Mouse (Mus musculus) CH12F3 (cell line): ENCODE data around the gene Atf7ip2.
"Not testable (repeated sequence)": the region's sequence is repeated elsewhere in the genome, so short reads cannot be mapped to it uniquely, and the experiment has no call there.

ENCODE experiments used
- in situ Hi-C: fragments of 300-500 bp; cut with MboI; formaldehyde crosslinking; loops from 2 replicates; pipeline ENCODE4 v1.14.3; 2020; ENCODE audit warnings: low sequenced_read_pairs

Atf7ip2 gene

DNA sequence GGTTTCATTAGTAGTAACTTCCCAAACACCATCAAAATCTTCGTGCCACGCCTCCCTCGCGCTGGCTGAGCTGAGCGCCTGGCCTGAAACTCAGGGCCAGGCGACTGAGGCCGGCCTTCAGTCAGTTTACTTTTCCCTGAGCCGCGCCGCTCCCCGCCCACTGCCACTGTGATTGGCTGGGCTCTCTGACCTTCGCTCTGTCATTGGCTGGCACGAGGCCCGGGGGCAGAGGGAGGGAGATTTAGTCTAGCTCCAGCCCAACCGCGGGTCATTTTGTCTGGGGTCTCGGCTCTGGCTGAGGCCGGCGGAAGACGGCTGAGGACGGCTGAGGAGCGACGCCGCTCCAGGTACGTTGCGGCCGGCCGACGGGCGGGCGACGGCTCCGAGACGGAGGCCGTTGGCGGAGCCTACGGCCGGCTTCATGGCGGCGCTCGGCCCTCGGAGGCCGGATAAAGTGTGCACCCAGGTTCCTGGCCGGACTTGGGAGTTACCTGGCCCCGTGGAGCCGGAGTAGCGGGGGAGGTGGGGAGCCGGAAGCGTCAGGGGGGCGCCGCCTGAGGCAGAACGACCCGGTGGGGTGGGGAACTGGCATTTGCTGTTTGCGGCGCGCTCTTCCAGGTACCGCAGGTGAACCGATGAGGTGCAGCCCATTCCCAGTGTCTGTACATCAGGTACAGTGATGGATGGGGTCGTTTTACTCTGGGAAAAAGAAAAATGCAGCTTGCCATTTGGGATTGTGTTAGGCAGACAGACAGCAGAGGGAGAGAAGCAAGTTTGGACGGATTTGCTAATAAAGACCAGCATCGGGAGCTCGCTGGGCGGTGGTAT is at the start of gene Atf7ip2:
Atf7ip2 (plus strand) TSS at position 34 of the 828 bp plus-strand sequence.
- in situ Hi-C loops: no loop called here

DNA sequence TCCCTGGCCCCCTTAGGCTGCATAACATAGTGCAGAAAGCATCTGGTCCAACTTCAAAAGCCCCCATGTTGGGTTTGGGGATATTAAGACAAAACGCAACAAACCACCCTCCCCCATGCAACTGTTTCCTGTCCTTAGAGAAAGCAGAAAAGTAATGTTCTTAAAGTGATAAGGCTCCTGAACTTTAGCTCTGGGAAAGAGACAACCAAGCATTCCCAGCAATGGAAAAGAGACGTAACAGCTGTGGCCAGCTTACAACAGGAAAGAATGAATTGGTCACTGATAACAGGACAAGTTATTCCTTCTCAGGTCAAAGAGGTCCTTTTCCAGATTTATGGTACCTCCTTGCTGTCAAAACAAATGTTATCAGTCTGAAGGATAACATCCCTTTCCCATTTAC is 49.3 kb upstream of the Atf7ip2 start:
- in situ Hi-C loops: no loop called here

DNA sequence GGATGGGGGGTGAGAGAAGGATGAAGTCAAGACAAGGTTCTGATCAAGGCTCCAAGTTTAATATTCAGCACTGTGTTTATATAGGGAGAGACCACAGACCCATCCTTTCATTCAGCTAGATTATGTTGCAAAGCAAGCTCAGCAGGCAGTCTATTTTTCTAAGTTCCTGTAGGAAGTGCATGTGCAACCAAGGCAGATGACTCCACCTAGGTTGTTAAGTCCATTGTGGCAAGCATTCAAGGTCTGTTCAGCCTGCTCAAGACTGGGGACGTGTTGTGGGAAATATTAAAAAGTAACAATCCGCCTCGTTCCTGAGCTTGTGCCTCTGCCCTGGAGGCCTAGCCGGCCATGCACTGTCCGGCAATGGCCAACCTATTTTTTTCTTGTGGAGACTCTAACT is 45.1 kb upstream of the Atf7ip2 start:
- in situ Hi-C loops: no loop called here

DNA sequence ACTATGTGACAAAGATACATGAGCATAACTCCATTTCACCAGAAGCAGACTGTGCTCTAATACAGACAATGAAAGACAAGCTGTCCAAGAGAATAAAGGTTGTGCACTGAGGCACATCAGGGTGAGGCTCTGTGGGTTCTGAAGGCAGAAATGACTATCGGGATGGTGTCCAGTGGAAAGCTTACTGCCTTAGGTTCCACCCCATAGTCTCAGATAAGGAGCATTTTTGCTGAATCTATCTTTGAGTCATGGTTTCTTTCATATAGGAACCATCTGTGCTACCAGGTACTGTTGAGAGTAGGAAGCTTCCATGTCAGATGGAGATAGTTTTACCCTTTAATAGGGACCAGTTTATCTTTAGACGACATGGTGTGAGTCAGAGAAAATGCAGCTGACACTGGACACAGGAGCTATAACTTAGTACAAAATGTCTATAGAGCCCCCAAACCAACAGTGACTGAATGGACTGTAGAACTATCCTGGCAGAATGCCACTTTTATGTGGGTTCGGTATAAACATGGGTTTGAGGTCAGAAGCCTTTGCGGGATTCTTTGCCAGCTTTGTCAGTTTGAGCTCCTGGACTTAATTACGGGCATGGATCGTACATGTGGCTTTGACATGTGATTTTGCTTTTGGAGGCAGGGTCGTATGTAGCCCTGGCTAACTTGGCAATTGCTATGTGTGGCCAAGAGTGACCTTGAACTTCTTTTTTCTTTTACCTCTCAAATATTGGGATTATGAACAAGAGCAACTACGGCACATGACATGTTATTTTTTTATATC is 23.2 kb upstream of the Atf7ip2 start:
- in situ Hi-C loops: no loop called here

DNA sequence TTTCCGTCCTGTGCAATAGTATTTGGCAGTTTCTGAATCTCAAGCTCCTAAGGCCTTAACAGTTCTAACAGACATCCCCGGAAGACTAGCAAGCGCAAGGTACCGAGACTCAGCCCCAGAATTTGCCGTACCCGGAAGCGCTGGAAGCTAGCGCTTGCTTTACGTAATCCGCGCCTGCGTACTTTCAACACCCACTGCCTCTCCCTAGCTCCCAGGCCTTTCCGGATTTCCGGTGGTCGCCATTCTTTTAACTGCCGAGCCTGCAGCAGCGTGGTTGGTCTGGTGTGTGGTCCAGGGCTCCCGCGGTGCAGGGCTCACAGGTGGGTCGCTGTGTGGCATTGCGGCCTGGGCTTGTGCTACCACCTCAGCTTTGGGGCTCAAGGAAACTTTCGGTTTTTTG is 22.5 kb upstream of the Atf7ip2 start, which contains the start of gene Rpl39l:
Rpl39l (plus strand) TSS at position 222 of the 400 bp plus-strand sequence.
- in situ Hi-C loops: no loop called here

DNA sequence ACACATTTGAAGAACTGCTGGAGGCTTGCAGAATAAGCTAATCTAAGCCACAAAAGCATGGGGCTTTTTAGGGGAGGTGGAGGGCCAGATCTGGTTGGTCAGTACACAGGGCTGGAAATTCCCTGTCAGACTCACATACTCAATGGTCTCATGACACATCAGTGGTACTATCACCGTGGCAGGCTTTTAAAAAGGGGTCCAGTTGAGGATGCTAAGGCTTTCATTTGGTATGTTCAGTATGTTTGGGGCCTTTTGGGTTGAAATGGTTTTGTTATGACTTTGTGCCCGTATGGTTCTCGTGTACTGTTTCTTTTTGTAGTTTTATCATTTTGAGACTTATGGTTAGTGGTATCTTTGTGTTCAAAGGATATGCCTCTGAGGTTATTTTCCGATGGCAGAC is 21.2 kb upstream of the Atf7ip2 start:
- in situ Hi-C loops: no loop called here

DNA sequence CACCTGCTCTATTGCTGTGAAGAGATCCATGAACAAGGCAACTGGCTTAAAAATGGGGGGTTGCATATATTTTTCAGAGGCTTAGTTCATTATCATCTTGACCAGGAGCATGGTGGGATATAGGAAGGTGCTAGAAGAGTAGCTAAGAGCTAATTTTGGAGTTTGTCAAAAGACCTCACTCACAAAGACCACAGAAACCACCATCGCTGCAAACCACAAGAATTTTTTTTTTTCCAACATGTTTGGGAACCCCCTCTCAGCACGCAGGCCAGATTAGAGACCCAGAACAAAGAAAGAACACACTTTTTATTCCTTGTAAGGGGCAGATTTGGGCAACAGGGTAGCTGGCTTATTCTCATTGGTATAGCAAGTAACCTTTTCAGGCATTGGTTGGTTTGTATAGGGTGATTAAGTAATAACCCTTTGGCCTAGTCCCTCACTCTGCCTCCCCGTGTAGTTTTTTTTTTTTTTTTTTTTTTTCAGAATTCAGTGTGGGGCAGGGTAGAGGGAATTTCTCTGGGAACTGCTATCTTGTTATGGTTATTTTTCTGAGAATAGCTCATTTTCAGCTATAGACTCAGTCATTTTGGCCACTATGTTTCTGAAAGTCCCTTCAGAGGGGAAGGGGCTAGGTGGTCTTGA is 20.2 kb upstream of the Atf7ip2 start:
- in situ Hi-C loops: no loop called here

DNA sequence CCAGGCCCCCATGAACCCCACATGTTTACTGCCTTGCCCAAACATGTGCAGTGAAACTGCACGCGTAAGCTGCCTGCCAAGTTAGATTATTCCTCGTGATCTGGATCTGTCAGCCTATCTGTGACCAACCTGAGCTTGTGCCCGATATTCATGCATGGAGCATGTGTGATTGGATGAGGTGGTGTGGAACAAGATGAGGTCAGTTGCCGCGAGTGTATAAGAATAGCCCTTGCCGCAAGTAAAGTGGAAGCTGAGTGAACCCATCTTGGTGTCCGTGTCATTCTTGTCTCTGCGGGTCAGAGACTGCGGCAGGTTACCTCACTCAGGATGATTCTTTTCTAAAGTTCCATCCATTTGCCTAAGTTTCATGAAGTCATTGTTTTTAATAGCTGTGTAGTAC is 5.1 kb upstream of the Atf7ip2 start:
- in situ Hi-C loops: not testable (repeated sequence)

DNA sequence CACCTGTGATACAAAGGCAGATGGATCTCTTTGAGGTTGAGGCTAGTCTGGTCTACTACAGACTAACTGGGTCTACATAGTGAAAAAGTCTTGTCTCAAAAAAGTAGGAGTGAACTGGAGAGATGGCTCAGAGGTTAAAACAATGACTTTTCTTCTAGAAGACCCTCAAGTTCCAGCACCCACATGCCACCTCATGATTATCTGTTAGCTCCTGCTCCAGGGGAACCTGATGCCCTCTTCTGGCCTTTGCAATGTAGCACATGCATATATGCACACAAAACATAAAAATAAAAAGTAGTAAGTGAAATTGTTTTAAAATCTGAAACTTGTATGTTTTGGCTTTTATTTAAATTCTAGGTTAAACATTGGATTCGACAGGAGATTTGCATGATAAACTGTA is 16.3 kb downstream of the Atf7ip2 start:
- in situ Hi-C loops: no loop called here

DNA sequence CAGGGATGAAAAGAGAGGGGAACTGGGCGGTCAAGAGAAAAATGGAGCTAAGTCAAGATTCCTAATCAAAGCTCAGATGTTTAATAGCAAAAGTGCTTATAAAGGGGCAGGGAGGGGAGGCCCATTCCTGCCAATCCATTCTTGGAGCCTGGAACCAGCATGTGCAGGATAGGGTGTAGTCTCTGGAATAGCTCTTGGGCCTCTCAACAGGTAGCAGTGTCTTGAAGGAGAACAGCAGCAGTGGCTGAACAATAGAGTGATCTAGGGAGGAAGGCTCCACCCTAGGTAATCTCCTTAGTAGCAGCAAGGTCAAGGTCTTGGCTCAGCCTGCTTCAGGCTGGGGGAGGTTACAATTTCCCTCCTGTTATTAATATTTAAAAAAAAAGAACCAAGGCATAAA is 23.9 kb downstream of the Atf7ip2 start:
- in situ Hi-C loops: not testable (repeated sequence)

DNA sequence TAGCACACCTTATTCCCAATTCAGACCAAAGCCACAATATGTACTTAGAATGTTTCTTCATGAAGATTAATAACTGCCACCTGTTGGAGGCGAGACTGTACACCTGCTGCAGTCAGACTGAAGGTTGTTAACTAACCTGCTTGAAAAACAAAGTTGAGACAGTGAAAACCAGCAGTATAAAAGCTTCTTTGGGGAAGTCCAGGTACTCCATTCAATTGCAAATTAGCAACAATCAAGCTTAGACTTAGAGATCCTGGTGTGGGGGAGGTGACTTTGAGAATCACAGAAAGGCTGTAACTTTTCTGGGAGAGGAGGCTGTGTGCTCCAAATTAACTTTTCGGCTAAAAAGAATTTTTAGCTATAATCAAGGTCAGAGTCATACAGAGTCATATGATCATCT is 24.5 kb downstream of the Atf7ip2 start:
- in situ Hi-C loops: not testable (repeated sequence)

DNA sequence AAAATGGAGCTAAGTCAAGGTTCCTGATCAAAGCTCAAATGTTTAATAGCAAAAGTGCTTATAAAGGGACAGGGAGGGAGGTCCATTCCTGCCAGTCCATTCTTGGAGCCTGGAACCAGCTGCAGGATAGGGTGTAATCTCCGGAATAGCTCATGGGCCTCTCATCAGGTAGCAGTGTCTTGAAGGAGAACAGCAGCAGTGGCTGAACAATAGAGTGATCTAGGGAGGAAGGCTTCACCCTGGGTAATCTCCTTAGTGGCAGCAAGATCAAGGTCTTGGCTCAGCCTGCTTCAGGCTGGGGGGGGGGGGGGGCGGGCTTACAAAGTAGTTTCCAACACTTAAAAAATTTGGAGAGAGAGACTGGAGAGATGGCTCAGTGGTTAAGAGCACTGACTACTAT is 34.8 kb downstream of the Atf7ip2 start:
- in situ Hi-C loops: no loop called here

DNA sequence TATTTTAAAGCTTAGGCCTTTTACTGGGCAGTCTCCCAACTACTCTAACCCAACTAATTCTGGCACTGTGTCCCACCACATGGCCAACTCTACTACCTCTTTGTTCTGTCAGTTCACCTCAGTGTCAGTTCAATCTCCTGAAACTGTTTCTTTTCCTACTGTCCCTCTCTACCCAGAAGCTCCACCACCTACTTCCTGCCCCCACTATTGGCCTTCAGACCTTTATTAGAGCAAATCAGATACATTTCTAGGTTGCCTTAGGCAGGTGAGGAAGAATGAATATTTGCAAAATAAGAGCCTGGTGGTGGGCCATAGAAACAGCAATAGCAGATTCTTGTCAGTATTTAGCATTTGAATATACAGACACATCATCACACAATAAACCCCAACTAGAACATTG is 44.1 kb downstream of the Atf7ip2 start:
- in situ Hi-C loops: no loop called here

DNA sequence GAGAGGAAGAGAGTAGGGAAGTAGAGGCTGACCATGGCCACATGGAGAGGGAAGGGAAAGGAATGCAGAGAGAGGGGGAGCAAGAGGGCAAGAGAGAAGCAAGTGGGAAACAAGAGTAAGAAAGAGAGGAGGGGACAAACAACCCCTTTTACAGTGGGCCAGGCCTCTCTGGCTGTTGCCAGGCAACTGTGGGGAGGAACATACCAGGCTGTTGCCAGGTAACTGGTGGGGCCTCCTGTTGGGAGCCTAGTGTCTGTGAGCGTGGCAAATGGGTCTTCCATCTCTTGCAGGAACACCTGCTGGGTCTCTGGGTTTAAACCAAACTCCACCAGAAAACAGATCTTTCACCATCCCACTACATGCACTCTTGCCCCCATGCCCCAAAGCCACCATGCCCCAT is 61.5 kb downstream of the Atf7ip2 start:
- in situ Hi-C loops: no loop called here

DNA sequence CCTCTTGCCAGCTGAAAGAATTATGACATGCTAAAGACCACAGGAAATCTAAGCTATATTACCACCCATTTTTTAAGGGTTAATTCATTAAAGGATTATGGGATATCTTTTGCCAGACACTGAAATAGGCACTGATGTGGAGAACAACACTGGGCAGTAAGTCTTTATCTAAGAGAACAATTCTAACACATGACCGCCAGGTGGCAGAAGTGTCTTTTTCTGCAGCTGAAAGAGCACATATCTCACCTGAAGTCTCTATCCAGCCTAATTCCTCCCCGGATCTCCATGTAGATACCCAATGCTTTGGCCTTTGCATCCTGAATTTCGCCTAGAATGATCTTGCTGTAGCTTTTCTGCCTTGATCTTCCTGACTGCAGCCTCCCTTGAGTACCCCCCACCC is 79.7 kb downstream of the Atf7ip2 start:
- in situ Hi-C loops: no loop called here

DNA sequence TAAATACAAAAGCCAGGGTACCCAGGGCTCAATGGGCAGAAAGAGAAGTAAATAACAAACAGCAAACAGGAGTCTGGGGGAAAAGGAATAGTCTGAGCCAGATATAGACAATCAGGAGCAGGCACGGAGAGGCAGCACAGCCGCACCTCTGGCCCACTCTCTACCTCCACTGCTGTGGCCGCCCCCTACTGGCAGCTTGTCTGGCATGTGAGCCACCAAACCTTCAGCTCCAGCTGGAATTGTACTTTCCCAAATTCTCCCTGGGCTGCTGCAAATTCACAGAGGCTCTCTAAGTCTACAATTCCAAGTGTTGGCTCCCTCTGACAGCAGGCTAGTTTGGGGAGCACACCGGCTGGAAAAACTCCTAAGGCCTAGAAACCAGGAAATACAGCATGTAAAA is 82.0 kb downstream of the Atf7ip2 start:
- in situ Hi-C loops: no loop called here

DNA sequence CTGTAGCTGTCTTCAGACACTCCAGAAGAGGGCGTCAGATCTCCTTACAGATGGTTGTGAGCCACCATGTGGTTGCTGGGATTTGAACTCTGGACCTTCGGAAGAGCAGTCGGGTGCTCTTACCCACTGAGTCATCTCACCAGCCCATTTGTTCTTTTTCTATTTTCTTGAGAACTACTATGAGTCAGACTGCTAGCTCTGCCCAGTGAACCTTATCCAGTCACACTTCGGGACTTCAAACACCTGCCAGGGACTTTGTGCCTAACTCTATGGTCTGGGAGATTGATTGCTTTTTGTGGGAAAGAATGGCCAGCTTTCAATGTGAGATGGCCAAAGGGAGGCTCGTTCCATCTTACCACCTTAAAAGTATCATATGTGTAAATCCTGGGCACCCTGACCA is 84.3 kb downstream of the Atf7ip2 start:
- in situ Hi-C loops: not testable (repeated sequence)

DNA sequence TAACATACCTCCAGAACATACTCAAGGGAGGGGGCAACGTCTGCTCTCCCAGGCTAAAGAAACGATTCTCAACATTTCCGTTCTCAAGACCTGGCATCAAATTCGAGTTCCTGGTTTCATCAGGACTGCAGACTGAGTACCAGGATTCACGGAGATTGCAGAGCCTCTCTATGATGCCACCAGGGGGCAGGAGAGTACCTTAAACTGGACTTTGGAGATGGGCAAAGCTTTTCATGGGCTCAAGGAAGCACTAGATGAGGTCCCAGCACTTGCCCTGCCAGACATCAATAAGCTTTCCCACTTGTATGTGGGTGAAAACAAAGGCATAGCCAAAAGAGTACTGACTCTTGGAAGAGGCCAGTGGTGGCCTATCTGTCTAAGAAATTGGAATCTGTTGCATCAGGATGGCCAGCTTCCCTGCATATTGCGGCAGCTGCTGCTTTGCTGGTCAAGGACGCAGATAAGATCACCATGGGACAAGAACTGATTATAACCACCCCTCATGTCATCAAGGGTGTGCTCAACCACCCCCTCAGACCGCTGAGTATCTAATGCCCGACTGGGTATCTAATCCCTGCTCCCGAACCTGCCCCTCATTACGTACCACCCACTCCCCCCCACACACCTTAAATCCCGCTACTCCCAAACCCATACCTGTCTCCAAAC is 87.9 kb downstream of the Atf7ip2 start:
- in situ Hi-C loops: loop anchor here (10.0 kb wide), 2 partner anchors 114 to 244 kb away; partner anchors contain the start of gene Tekt5

DNA sequence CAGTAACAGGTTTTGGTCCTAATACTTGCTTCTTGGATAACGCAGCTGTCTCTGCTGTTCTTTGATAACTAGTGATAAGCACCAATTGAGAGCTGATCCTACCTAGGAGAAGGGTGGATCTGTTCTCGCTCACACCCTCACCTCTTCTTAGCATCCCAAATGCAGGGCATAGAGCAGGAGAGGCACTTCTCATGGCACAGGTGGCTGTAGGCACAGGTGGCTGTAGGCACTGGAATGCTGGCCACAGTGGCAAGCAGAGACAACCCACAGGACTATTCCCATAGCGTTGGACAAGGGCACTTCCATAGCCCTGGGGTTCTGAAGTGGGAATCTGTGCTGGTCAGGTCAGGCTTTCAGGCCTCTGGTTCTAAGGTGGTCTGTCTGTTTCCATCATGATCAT is 89.4 kb downstream of the Atf7ip2 start:
- in situ Hi-C loops: loop anchor here (10.0 kb wide), 2 partner anchors 113 to 243 kb away; partner anchors contain the start of gene Tekt5

DNA sequence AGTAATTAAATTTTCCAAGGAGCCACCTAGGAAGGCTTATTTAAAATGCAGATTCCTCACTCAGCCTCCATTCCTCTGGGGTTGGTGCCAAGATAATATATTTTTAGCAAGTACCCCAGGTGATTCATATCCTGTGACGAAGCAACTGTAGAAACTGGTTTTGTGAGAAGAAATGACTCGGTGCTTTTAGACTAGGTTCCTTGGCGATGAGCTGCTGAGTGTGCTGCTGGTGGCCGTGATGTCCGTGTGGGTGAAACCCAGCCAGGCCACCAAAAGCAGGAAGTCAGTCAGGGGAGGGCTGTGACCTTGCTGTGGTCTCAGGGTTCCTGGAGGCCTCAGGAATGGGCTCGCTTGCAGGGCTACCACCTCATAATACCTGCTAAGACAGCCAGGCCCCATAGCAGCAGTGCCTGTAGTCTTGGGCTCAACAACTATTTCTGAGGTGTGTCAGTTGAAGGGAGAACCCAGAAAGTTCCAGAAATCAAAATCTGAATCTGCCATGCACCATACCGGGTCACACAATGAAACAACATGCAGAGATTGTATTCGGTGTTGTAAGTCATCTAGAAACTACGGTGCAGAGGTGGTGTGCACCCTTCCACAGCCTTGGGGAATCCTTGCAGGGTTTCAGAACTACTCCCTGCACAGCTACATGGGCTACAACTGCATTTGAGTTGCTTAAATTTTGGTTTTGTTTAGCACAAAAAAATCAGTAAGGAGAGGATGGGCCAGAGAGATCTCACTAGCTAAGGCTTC is 94.2 kb downstream of the Atf7ip2 start:
- in situ Hi-C loops: loop anchor here (10.0 kb wide), 2 partner anchors 108 to 238 kb away; partner anchors contain the start of gene Tekt5
